Mouse (Mus musculus) ES-E14 (cell line): ENCODE results near the gene Cpvl. TPM values are rescaled to one million over a fixed set of nuclear protein-coding genes. Genes with fewer than 3 reads are reported as not detected.

Experiments used
- DNase-seq: peaks from one replicate; pipeline ENCODE4 v3.0.0-alpha.2; 2013; ENCODE audit warnings: low read depth, low spot score
- H3K27ac ChIP-seq: 2 replicates; pipeline ENCODE4 v1.5.1; 2012; ENCODE audit warnings: low read depth, mild to moderate bottlenecking, low read length, moderate library complexity, mixed read lengths; ENCODE audit not compliant: poor library complexity, insufficient read depth, severe bottlenecking
- H3K36me3 ChIP-seq: 2 replicates; pipeline ENCODE4 v1.6.1; 2012; ENCODE audit warnings: mild to moderate bottlenecking, low read length, moderate library complexity, mixed read lengths; ENCODE audit not compliant: control insufficient read depth, poor library complexity, insufficient read depth, severe bottlenecking
- H3K4me1 ChIP-seq, 2 experiments: fragments of 150-350 bp in 1 of 2; sonication (generic) in 1 of 2; 2 replicates each; pipeline ENCODE4 v1.6.1; 2012; ENCODE audit warnings: low read length in 2 of 2, mild to moderate bottlenecking in 1 of 2, mixed read lengths in 1 of 2; ENCODE audit not compliant: control insufficient read depth in 2 of 2, insufficient read depth in 2 of 2, poor library complexity in 1 of 2
- H3K4me3 ChIP-seq, 2 experiments: fragments of 150-350 bp in 1 of 2; sonication (generic) in 1 of 2; 2 replicates each; pipeline ENCODE4 v1.5.1; 2012; ENCODE audit warnings: low read length in 2 of 2, low read depth in 1 of 2, mild to moderate bottlenecking in 1 of 2, mixed read lengths in 1 of 2; ENCODE audit not compliant: insufficient read depth in 1 of 2, poor library complexity in 1 of 2, severe bottlenecking in 1 of 2
- H3K9ac ChIP-seq: 2 replicates; pipeline ENCODE4 v1.6.1; 2012; ENCODE audit warnings: low read depth, mild to moderate bottlenecking, low read length, mixed read lengths; ENCODE audit not compliant: poor library complexity, insufficient read depth, severe bottlenecking
- H3K9me3 ChIP-seq: fragments of 150-350 bp; sonication (generic); 2 replicates; pipeline ENCODE4 v1.6.1; 2012; ENCODE audit warnings: low read depth, mild to moderate bottlenecking, low read length; ENCODE audit not compliant: control insufficient read depth, insufficient read depth
- CHD2 ChIP-seq: IDR thresholded peaks from 2 replicates; pipeline ENCODE4 v1.6.1; 2014; ENCODE audit warnings: mild to moderate bottlenecking, low read depth, low read length, inconsistent platforms
- HCFC1 ChIP-seq: IDR thresholded peaks from 2 replicates; pipeline ENCODE4 v1.6.1; 2012; ENCODE audit warnings: low read length, inconsistent platforms, borderline replicate concordance; ENCODE audit not compliant: insufficient read depth
- MAFK ChIP-seq: IDR thresholded peaks from 2 replicates; pipeline ENCODE4 v1.6.1; 2014; ENCODE audit warnings: mild to moderate bottlenecking, low read depth, low read length, inconsistent platforms; ENCODE audit not compliant: insufficient read depth
- ZC3H11A ChIP-seq: IDR thresholded peaks from 2 replicates; pipeline ENCODE4 v1.6.1; 2012; ENCODE audit warnings: low read depth, mild to moderate bottlenecking, inconsistent platforms, low read length, borderline replicate concordance
- ZNF384 ChIP-seq: IDR thresholded peaks from 2 replicates; pipeline ENCODE4 v1.6.1; 2012; ENCODE audit warnings: low read depth, low read length, inconsistent platforms
- in situ Hi-C, 2 experiments: fragments of 600-800 bp; cut with MboI; formaldehyde crosslinking; loops; one replicate each; pipeline ENCODE4 v1.15.1; 2025; ENCODE audit warnings: low sequenced_read_pairs in 2 of 2, inconsistent platforms in 1 of 2; ENCODE audit not compliant: unreplicated experiment in 2 of 2
- total RNA-seq: library from RNA; depleted of rRNA; stranded (reverse); fragments of 300-350 nt; gene quantifications from 2 replicates; pipeline ENCODE4 v1.2.3, GENCODE M21; 2012

The Cpvl gene
- total RNA-seq, 1 experiment, result 0.40 TPM

GRCm38 (mm10) chr6:53950876-53951275 lies 27.6 kb downstream of the Cpvl start:
- Histone ChIP-seq H3K36me3 (no peaks in the 10 kb centered on the region), H3K27ac (no peak overlapping the region), H3K9me3 (no peaks in the 10 kb centered on the region), H3K9ac (no peak overlapping the region), H3K4me1 (no peaks in the 10 kb centered on the region), H3K4me3 (no peak overlapping the region)
- in situ Hi-C loops, result no loop called here
- DNase-seq, result no peak
- TF ChIP-seq ZC3H11A, result no peak
- TF ChIP-seq ZNF384, result no peak
- TF ChIP-seq MAFK, result no peak
- TF ChIP-seq HCFC1, result no peak
- TF ChIP-seq CHD2, result no peak

DNA sequence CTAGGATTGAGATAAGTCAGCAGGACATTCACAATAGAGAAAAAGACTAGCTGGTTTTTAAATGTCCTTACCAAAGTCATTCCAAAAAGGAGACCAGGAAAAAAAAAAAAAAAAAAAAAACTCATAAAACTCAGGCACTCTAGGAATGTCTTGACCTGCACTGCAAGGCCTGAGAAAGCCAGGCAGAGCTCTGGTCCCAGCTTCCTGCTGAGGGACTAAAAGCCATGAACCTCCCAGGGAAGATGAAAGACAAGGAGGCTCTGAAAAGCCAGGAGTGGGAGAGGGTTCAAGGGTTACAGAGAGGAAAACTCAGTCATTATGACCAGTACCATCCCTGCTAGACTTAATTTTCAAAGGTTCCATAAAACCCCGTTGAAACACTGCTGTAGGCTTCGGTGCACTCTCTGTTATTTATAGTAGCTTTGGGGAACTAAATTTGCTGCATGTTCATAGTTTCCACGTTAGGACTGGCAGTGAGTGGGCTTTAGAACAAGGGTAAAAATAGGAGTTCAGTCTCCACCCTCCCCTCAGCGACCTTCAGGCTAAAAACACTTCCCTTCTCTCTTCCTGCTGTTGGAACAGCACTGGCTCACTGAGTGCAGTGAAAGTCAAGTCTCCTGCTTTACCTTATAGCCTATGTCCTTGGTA lies 30.0 kb downstream of the Cpvl start:
- TF ChIP-seq MAFK (no peak), ZC3H11A (no peak), ZNF384 (no peak), CHD2 (no peak), HCFC1 (no peak)
- H3K4me1 ChIP-seq, result no peaks in the 10 kb centered on the region
- no peaks in the 10 kb centered on the region for H3K36me3 ChIP-seq
- no peaks in the 10 kb centered on the region for H3K9me3 ChIP-seq
- DNase-seq, result no peak
- no peak overlapping the region for H3K9ac ChIP-seq
- in situ Hi-C loops, result no loop called here
- H3K4me3 ChIP-seq, result no peak overlapping the region
- no peak overlapping the region for H3K27ac ChIP-seq

DNA sequence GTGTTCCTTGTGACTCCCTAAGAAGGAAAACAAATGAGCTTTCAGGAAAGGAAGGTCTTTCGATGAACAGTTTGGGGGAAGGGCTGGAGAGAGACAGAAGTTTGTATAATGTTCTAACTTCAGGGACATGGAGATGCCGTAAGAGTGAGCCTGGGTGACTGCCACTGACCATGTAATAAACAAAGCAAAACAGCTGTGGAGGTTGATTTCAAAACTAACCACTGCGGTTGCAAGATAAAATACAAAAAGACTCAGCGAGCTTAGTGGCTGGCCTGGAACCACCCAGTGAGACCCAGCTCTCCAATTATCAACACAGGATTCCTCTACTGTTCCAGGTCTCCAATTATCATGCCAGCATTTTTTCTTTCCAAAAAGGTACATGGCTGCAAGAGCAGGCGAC lies 33.6 kb downstream of the Cpvl start:
- Histone ChIP-seq H3K9me3 (no peaks in the 10 kb centered on the region), H3K4me1 (0 out of 4 replicates have a peak, but pooled peaks cover 0 to 3% of the 10 kb centered on the region in 2 experiments), H3K36me3 (no peaks in the 10 kb centered on the region), H3K9ac (no peak overlapping the region), H3K4me3 (no peak overlapping the region), H3K27ac (no peak overlapping the region)
- in situ Hi-C loops, result no loop called here
- DNase-seq, result no peak
- TF ChIP-seq ZNF384 (no peak), MAFK (no peak), ZC3H11A (no peak), CHD2 (no peak), HCFC1 (no peak)

DNA sequence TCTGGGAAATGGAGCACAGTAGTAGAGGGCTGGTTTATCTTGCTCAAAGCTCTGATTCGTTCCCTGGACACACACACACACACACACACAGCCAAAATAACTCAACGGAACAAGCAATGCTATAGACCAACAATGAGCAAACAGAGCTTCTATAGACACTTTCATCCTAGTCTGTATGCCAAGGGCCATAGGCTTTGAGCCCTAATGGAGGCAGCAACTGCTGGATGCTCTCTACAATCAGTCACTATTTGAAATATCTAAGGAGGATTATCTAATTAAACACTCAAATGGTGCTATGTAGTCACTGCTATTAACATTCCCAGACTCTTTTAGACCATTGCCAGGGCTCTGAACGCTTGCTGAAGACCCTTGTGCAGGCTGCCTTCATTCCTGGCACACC lies 34.1 kb downstream of the Cpvl start:
- no peak for TF ChIP-seq ZC3H11A
- TF ChIP-seq ZNF384, result no peak
- TF ChIP-seq HCFC1, result no peak
- no peak for TF ChIP-seq MAFK
- no peak for TF ChIP-seq CHD2
- H3K4me1 ChIP-seq, result 0 out of 4 replicates have a peak, but pooled peaks cover 0 to 3% of the 10 kb centered on the region in 2 experiments
- in situ Hi-C loops, result no loop called here

More for the DNA sequence above, 34.1 kb downstream of the Cpvl start:
- Histone ChIP-seq H3K9ac (no peak overlapping the region), H3K9me3 (no peaks in the 10 kb centered on the region), H3K36me3 (no peaks in the 10 kb centered on the region), H3K4me3 (no peak overlapping the region), H3K27ac (no peak overlapping the region)
- DNase-seq, result no peak
